Mouse (Mus musculus) hindbrain, postnatal 0 days (tissue): ENCODE results near the gene Myo18a. TPM values are rescaled to one million over a fixed set of nuclear protein-coding genes. Genes with fewer than 3 reads are reported as not detected.

Experiments
- ATAC-seq: fragments of 200-750 bp; cut with Nextera tagmentation; 2 replicates; pipeline ENCODE4 v1.8.0; 2017; ENCODE audit warnings: mild to moderate bottlenecking, moderate TSS enrichment, moderate library complexity
- DNase-seq: peaks from one replicate; pipeline ENCODE4 v3.0.0-alpha.2; 2015; ENCODE audit warnings: low spot score
- H3K27ac ChIP-seq: fragments of 300-500 bp; sonication (generic); 2 replicates; pipeline ENCODE4 v1.5.1; 2014; ENCODE audit warnings: mild to moderate bottlenecking
- H3K27me3 ChIP-seq: fragments of 300-500 bp; sonication (generic); 2 replicates; pipeline ENCODE4 v1.6.1; 2014; ENCODE audit warnings: low read length, mixed read lengths; ENCODE audit not compliant: insufficient read depth
- H3K36me3 ChIP-seq: fragments of 300-500 bp; sonication (generic); 2 replicates; pipeline ENCODE4 v1.6.1; 2014; ENCODE audit warnings: low read length, mixed read lengths; ENCODE audit not compliant: insufficient read depth
- H3K4me1 ChIP-seq: fragments of 300-500 bp; sonication (generic); 2 replicates; pipeline ENCODE4 v1.6.1; 2014; ENCODE audit warnings: antibody characterized with exemption, low read length, mixed read lengths; ENCODE audit not compliant: insufficient read depth
- H3K4me2 ChIP-seq: fragments of 300-500 bp; sonication (generic); 2 replicates; pipeline ENCODE4 v1.6.1; 2014; ENCODE audit warnings: low read depth, mild to moderate bottlenecking, low read length, moderate library complexity, mixed read lengths
- H3K4me3 ChIP-seq: fragments of 300-500 bp; sonication (generic); 2 replicates; pipeline ENCODE4 v1.5.1; 2014; ENCODE audit warnings: low read length
- H3K9ac ChIP-seq: fragments of 300-500 bp; sonication (generic); replicated peaks from 2 replicates; pipeline ENCODE4 v1.6.1; 2014; ENCODE audit warnings: mild to moderate bottlenecking, low read length, moderate library complexity, mixed read lengths
- H3K9me3 ChIP-seq: fragments of 300-500 bp; sonication (generic); 2 replicates; pipeline ENCODE4 v1.6.1; 2016; ENCODE audit warnings: low read length, mixed read lengths
- CTCF ChIP-seq: IDR thresholded peaks from 2 replicates; pipeline ENCODE4 v1.5.1; 2016; ENCODE audit warnings: antibody characterized with exemption, control low read depth, low read depth
- WGBS: fragments of 180-500 bp; shearing (Covaris S2); extraction: QIAGEN DNeasy Blood & Tissue Kit; methylation state at CpG from one replicate; pipeline ENCODE4 v1.1.7; 2014; 5-methylcytosine and 5-hydroxymethylcytosine counted together
- polyA plus RNA-seq: library from polyadenylated mRNA; unstranded; fragments of >200 nt; fragmentation: Nextera tagmentation; extraction: Ambion mirVana; gene quantifications from 2 replicates; pipeline ENCODE4 v1.2.1, GENCODE M21; 2015
- total RNA-seq: library from RNA; depleted of rRNA; stranded (reverse); fragments of >200 nt; gene quantifications from 2 replicates; pipeline ENCODE4 v1.2.3, GENCODE M21; 2014

The Myo18a gene
- total and polyA plus RNA-seq, 2 experiments from 2014 or later = 28.2 to 64.6 TPM

DNA sequence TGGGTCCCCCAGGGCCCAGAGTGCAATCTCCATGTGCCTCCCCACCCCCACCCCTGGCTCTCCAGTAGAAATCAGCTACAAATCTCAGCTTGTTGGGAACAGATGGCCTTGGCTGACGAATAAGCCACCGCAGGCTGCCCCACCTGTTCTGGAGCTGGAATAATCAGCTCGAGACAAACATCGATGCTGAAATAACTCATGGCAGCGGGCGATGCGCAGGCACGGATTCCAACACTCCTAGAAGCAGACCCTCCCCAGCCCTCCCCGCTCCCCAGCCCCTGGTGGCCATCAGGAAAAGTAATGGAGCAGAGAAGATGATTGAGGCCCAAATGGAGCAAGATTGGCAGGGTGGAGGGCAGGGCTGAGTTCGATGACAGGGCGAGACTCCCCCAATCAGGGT is 109.2 kb downstream of the Myo18a start:
- peak; percentile 57; the same call in 1 of the 2 replicates for ATAC-seq
- TF ChIP-seq CTCF = peak; percentile 63

DNA sequence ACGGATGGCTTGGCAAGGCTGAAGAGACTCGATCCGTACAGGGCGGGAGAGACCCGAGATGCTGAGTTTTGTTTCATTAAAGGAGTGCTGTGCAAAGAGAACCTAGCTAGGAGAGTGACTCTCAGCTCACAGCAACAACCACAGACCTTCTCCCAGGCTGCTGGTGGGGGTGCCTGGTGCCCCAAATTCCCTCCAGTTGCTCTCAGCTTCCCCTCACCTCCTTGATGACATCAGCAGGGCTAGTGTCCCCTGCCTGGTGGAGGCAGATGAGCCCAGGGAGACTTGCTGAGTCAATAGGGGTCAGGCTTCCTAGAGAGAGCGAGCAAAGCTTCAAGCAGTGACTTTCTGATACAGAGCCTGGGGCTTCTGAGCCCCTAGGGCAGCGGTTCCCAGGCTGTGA is 109.6 kb downstream of the Myo18a start:
- H3K4me3 ChIP-seq = no peak overlapping the region
- peak overlapping the region; percentile 37 for H3K4me2 ChIP-seq
- H3K9me3 ChIP-seq = no peaks in the 10 kb centered on the region
- 15% methylated on average over 7 of the region's 7 CpGs for WGBS
- no peaks in the 10 kb centered on the region for H3K36me3 ChIP-seq
- no peak for DNase-seq
- H3K4me1 ChIP-seq = peaks cover 43% of the 10 kb centered on the region
- TF ChIP-seq CTCF = no peak
- no peak overlapping the region for H3K9ac ChIP-seq
- H3K27ac ChIP-seq = peak overlapping the region; percentile 78
- H3K27me3 ChIP-seq = no peaks in the 10 kb centered on the region
- no peak for ATAC-seq

More for the DNA sequence above, 109.2 kb downstream of the Myo18a start:
- peak; percentile 84 for DNase-seq
- Histone ChIP-seq H3K27ac (peak overlapping the region; percentile 78), H3K4me3 (no peak overlapping the region), H3K36me3 (no peaks in the 10 kb centered on the region), H3K27me3 (no peaks in the 10 kb centered on the region), H3K4me1 (peaks cover 43% of the 10 kb centered on the region), H3K9me3 (no peaks in the 10 kb centered on the region), H3K9ac (no peak overlapping the region), H3K4me2 (peak overlapping the region; percentile 37)
- 3% methylated on average over 11 of the region's 11 CpGs for WGBS

DNA sequence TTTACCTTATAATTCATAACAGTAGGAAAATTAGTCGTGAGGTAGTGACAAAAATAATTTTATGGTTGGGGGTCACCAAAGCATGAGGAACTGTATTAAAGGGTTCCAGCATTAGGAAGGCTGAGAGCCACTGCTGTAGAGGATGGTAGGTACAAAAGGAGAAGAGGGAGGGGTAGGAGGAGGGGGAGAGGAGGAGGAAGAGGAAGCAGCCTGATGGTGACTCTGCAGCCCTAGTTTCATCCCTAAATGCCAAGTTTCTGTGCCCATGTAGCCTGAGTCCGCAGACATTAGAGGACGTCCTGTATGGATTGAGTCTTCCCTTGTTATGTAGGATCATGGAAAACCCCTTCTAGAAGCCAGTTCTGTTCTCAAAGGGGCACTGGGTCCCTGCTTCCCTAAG is 110.1 kb downstream of the Myo18a start:
- H3K4me3 ChIP-seq = no peak overlapping the region
- H3K9ac ChIP-seq = no peak overlapping the region
- H3K4me1 ChIP-seq = peaks cover 39% of the 10 kb centered on the region
- no peaks in the 10 kb centered on the region for H3K36me3 ChIP-seq
- H3K4me2 ChIP-seq = no peak overlapping the region
- H3K27me3 ChIP-seq = no peaks in the 10 kb centered on the region
- TF ChIP-seq CTCF = no peak
- 41% methylated on average over 3 of the region's 3 CpGs for WGBS
- H3K9me3 ChIP-seq = no peaks in the 10 kb centered on the region
- DNase-seq (no peak), ATAC-seq (no peak)
- 0 out of 2 replicates have a peak overlapping the region, but pooled peaks have one; percentile 78 for H3K27ac ChIP-seq

DNA sequence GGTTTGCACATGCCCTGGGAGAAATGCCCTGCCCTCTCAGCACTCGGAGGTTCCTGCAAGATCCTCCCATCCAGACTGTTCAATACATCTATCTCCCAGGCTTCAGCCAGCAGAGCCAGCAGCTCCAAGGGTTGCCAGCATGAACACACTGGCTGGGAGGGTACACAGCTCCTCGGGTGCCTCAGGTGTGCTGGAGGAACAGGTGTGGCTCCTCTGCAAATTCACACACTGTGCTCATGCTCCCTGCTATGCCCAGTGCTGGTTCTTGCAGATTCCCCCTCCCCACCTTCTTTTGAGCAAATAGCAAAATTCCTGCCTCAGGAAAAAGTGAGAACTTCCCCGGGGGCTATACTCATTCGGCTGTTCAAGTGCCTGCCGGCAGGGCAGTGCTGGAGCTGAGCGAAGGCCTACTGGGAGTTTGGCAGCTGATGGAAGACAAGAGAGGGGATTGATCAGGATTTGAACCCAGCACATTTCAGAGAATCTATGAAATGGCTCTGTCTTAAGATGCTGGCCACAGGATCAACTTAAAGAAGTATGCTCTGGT is 111.7 kb downstream of the Myo18a start:
- no peak overlapping the region for H3K27ac ChIP-seq
- H3K4me1 ChIP-seq = peaks cover 35% of the 10 kb centered on the region

DNA sequence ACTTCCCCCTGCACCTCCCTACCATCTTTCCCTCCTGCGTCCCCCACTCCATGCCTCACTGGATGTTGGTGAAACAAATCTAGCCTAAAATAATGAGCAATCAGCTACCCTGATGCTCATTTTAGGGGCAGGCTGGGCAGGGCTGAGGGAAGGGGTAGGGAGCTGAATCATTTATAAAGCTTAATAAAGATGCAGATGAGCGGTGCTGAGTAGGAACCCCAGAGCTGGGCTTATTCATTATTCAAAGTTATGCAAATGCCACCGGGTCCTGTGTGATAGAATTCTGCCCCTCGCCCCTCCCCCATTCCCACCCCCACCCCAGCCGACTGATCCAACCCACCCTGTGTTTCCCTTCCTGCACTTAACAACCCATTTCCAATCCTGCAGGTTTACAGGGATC is 112.2 kb downstream of the Myo18a start:
- no peak for TF ChIP-seq CTCF
- H3K27ac ChIP-seq = no peak overlapping the region
- no peak for ATAC-seq
- H3K4me1 ChIP-seq = peaks cover 35% of the 10 kb centered on the region
- H3K9me3 ChIP-seq = no peaks in the 10 kb centered on the region
- no peaks in the 10 kb centered on the region for H3K27me3 ChIP-seq
- no peaks in the 10 kb centered on the region for H3K36me3 ChIP-seq
- DNase-seq = no peak
- 28% methylated on average over 5 of the region's 5 CpGs for WGBS
- no peak overlapping the region for H3K4me3 ChIP-seq
- no peak overlapping the region for H3K9ac ChIP-seq
- no peak overlapping the region for H3K4me2 ChIP-seq

More for the DNA sequence above, 111.7 kb downstream of the Myo18a start:
- no peak overlapping the region for H3K4me2 ChIP-seq
- DNase-seq (no peak), ATAC-seq (no peak)
- no peak overlapping the region for H3K9ac ChIP-seq
- H3K27me3 ChIP-seq = no peaks in the 10 kb centered on the region
- H3K4me3 ChIP-seq = no peak overlapping the region
- TF ChIP-seq CTCF = no peak
- no peaks in the 10 kb centered on the region for H3K9me3 ChIP-seq
- no peaks in the 10 kb centered on the region for H3K36me3 ChIP-seq
- 41% methylated on average over 6 of the region's 6 CpGs for WGBS

DNA sequence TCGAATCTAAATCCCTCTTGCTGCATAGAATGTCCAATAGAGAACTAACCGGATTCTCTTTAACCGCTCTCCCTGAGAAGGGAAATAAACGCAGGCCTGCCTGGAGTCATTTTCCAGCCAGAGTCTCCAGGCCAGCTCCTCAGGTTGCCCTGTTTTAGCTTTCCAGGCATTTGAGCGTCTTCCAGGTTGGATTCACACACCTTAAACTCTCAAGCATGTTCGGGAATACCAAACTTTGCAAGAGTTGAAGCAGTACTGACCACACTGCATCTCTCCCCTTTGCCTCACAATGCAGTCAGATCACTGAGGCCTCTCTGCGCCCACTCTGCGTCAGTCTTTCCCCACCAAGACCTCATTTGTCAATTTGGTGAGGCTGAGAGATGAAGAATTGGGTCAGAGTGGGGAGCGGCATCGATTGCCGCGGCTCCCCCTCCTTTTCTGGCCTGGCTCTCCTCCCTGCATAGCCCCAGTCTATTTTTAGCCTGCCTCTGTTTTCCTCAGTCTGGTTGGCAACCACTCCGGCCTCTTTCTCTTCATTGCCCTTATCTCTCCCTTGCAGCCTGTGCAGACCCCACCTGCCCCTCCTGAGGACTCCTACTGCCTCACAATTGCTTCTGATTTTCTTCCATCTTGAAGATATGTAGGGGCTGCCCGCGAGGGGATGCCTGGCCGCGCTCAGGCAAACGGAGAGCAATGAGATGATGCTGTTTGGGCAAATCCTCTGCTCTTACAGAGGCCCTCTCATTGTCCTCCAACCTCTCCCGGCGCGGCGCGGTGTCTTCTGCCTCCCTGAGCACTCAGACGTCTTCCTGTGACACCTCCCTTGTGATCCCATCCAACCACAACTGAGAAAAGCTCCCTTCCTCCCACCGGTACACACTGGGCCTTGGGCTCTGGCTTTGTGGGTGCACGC is 113.1 kb downstream of the Myo18a start:
- no peaks in the 10 kb centered on the region for H3K27me3 ChIP-seq
- H3K9me3 ChIP-seq = no peaks in the 10 kb centered on the region
- H3K27ac ChIP-seq = peak overlapping the region; percentile 74
- H3K9ac ChIP-seq = peak overlapping the region; percentile 38; the same call in 1 of the 2 replicates
- no peak for TF ChIP-seq CTCF
- H3K36me3 ChIP-seq = no peaks in the 10 kb centered on the region
- 0 out of 2 replicates have a peak, but pooled peaks have one; percentile 17 for ATAC-seq
- DNase-seq = peak; percentile 45
- H3K4me1 ChIP-seq = peaks cover 35% of the 10 kb centered on the region
- WGBS = 42% methylated on average over 26 of the region's 26 CpGs
- no peak overlapping the region for H3K4me3 ChIP-seq
- no peak overlapping the region for H3K4me2 ChIP-seq
